Mouse (Mus musculus): ENCODE results near the gene Kif26b. TPM values are rescaled to one million over a fixed set of nuclear protein-coding genes. Genes with fewer than 3 reads are reported as not detected.

Kif26b gene
- polyA plus RNA-seq, 1 experiment from 2014 or later = 23.7 TPM

GRCm38 (mm10) chr1:178770626-178771362, 241.9 kb downstream of the Kif26b start:
- Histone ChIP-seq H3K4me1 (ENCODE audit: control insufficient read depth, insufficient read depth, low read length) (no peaks in the 10 kb centered on the region), H3K36me3 (ENCODE audit: control insufficient read depth, insufficient read depth, low read length) (no peaks in the 10 kb centered on the region), H3K4me2 (ENCODE audit: low read depth, severe bottlenecking) (no peak overlapping the region), H3K9ac (ENCODE audit: low read length) (no peak overlapping the region), H3K9me3 (ENCODE audit: control insufficient read depth, low read length) (no peaks in the 10 kb centered on the region), H3K27ac (replicated peaks; ENCODE audit: low read depth, low read length) (no peak overlapping the region), H3K27me3 (ENCODE audit: control insufficient read depth, insufficient read depth, low read length) (no peaks in the 10 kb centered on the region), H3K4me3 (ENCODE audit: low read depth, low read length) (no peak overlapping the region)
- WGBS = 61% methylated on average over 6 of the region's 7 CpGs
- DNase-seq (ENCODE audit: low spot score) = no peak
- ATAC-seq (ENCODE audit: insufficient number of reproducible peaks, low FRiP score, low TSS enrichment, low read depth) = 0 out of 2 replicates have a peak, but pooled peaks have one; percentile 26

DNA sequence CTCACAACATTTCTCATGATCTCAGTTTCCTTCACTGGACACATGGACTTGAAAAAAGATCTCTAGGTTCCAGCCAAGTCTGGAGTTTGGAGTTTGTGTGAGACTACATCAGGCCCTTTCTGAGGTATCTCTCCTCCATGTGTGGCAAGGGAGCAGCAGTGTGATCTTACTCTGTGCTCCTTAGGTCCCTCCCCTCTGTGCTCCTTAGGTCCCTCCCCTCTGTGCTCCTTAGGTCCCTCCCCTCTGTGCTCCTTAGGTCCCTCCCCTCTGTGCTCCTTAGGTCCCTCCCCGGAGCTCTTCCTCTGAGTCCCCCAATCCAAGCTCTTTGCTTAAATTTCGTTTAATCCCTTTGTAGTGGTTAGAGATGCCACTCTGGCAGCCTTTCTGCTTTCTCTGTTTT, 250.8 kb downstream of the Kif26b start:
- ATAC-seq (ENCODE audit: insufficient number of reproducible peaks, low FRiP score, low TSS enrichment, low read depth) (no peak), DNase-seq (ENCODE audit: low spot score) (no peak)
- no peak overlapping the region for H3K27ac ChIP-seq (replicated peaks; ENCODE audit: low read depth, low read length)
- no peaks in the 10 kb centered on the region for H3K9me3 ChIP-seq (ENCODE audit: control insufficient read depth, low read length)
- H3K36me3 ChIP-seq (ENCODE audit: control insufficient read depth, insufficient read depth, low read length) = no peaks in the 10 kb centered on the region
- 35% methylated on average over 2 of the region's 2 CpGs for WGBS
- H3K4me1 ChIP-seq (ENCODE audit: control insufficient read depth, insufficient read depth, low read length) = no peaks in the 10 kb centered on the region
- no peaks in the 10 kb centered on the region for H3K27me3 ChIP-seq (ENCODE audit: control insufficient read depth, insufficient read depth, low read length)
- H3K4me3 ChIP-seq (ENCODE audit: low read depth, low read length) = no peak overlapping the region
- H3K9ac ChIP-seq (ENCODE audit: low read length) = no peak overlapping the region
- no peak overlapping the region for H3K4me2 ChIP-seq (ENCODE audit: low read depth, severe bottlenecking)

DNA sequence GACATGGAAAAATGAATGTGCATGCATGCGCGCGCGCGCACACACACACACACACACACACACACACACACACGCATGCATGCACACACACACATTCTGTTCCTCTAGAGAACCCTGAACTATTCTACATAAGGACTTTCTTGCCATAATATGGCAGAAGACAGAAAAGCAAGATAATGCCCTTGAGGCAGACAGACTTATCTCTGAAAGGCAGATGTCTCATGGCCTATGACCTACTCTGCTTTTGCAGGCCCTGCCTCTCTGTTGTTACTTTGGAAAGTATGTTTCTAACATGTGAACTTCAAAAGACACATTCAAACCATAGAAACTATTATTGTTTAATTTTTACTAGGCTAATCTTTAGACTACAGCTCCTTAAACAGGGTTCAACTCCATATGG, 255.1 kb downstream of the Kif26b start:
- Histone ChIP-seq H3K4me1 (ENCODE audit: control insufficient read depth, insufficient read depth, low read length) (no peaks in the 10 kb centered on the region), H3K27me3 (ENCODE audit: control insufficient read depth, insufficient read depth, low read length) (no peaks in the 10 kb centered on the region), H3K4me2 (ENCODE audit: low read depth, severe bottlenecking) (no peak overlapping the region), H3K36me3 (ENCODE audit: control insufficient read depth, insufficient read depth, low read length) (no peaks in the 10 kb centered on the region), H3K9me3 (ENCODE audit: control insufficient read depth, low read length) (no peaks in the 10 kb centered on the region), H3K4me3 (ENCODE audit: low read depth, low read length) (no peak overlapping the region), H3K9ac (ENCODE audit: low read length) (no peak overlapping the region), H3K27ac (replicated peaks; ENCODE audit: low read depth, low read length) (no peak overlapping the region)
- no peak for ATAC-seq (ENCODE audit: insufficient number of reproducible peaks, low FRiP score, low TSS enrichment, low read depth)
- DNase-seq (ENCODE audit: low spot score) = no peak
- 73% methylated on average over 6 of the region's 6 CpGs for WGBS

DNA sequence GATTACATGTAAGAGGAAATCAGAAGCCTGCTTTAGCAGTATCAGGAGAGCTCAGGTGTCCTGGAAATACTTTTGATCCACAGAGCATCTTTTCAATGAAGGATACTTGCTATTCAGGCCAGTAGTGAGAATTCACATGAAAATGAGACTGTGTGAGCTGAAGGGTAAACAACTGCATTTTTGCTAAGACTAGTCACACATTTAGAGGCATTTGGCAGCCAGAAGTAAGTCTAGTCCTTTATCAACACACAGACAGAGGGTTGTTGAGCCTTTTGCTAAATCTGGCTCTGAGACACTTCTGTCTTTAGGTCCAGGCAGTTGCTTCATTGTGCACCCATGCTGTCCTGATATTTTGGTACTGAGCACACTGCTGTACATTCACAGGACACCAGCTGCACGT, 262.3 kb downstream of the Kif26b start:
- no peaks in the 10 kb centered on the region for H3K9me3 ChIP-seq (ENCODE audit: control insufficient read depth, low read length)
- H3K36me3 ChIP-seq (ENCODE audit: control insufficient read depth, insufficient read depth, low read length) = no peaks in the 10 kb centered on the region
- WGBS = 68% methylated on average over 1 of the region's 1 CpGs
- no peaks in the 10 kb centered on the region for H3K4me1 ChIP-seq (ENCODE audit: control insufficient read depth, insufficient read depth, low read length)
- no peak overlapping the region for H3K9ac ChIP-seq (ENCODE audit: low read length)
- DNase-seq (ENCODE audit: low spot score) (no peak), ATAC-seq (ENCODE audit: insufficient number of reproducible peaks, low FRiP score, low TSS enrichment, low read depth) (no peak)
- H3K27me3 ChIP-seq (ENCODE audit: control insufficient read depth, insufficient read depth, low read length) = no peaks in the 10 kb centered on the region
- H3K4me3 ChIP-seq (ENCODE audit: low read depth, low read length) = no peak overlapping the region
- H3K4me2 ChIP-seq (ENCODE audit: low read depth, severe bottlenecking) = no peak overlapping the region
- no peak overlapping the region for H3K27ac ChIP-seq (replicated peaks; ENCODE audit: low read depth, low read length)

GRCm38 (mm10) chr1:178792726-178793125, 263.8 kb downstream of the Kif26b start:
- Histone ChIP-seq H3K36me3 (ENCODE audit: control insufficient read depth, insufficient read depth, low read length) (no peaks in the 10 kb centered on the region), H3K9ac (ENCODE audit: low read length) (no peak overlapping the region), H3K4me3 (ENCODE audit: low read depth, low read length) (no peak overlapping the region), H3K27ac (replicated peaks; ENCODE audit: low read depth, low read length) (no peak overlapping the region), H3K4me1 (ENCODE audit: control insufficient read depth, insufficient read depth, low read length) (peaks cover 5% of the 10 kb centered on the region), H3K4me2 (ENCODE audit: low read depth, severe bottlenecking) (no peak overlapping the region), H3K9me3 (ENCODE audit: control insufficient read depth, low read length) (no peaks in the 10 kb centered on the region), H3K27me3 (ENCODE audit: control insufficient read depth, insufficient read depth, low read length) (no peaks in the 10 kb centered on the region)
- 92% methylated on average over 5 of the region's 5 CpGs for whole genome bisulfite sequencing
- no peak for ATAC-seq (ENCODE audit: insufficient number of reproducible peaks, low FRiP score, low TSS enrichment, low read depth)
- no peak for DNase-seq (ENCODE audit: low spot score)

- no peak overlapping the region for H3K9ac ChIP-seq (ENCODE audit: low read length)
- no peaks in the 10 kb centered on the region for H3K9me3 ChIP-seq (ENCODE audit: control insufficient read depth, low read length)
- H3K36me3 ChIP-seq (ENCODE audit: control insufficient read depth, insufficient read depth, low read length) = no peaks in the 10 kb centered on the region
- H3K4me3 ChIP-seq (ENCODE audit: low read depth, low read length) = no peak overlapping the region
- H3K27me3 ChIP-seq (ENCODE audit: control insufficient read depth, insufficient read depth, low read length) = no peaks in the 10 kb centered on the region
- no peak overlapping the region for H3K27ac ChIP-seq (replicated peaks; ENCODE audit: low read depth, low read length)
- no peak for DNase-seq (ENCODE audit: low spot score)
- no peak overlapping the region for H3K4me2 ChIP-seq (ENCODE audit: low read depth, severe bottlenecking)
- no peak for ATAC-seq (ENCODE audit: insufficient number of reproducible peaks, low FRiP score, low TSS enrichment, low read depth)
- WGBS = 91% methylated on average over 7 of the region's 7 CpGs
- peaks cover 15% of the 10 kb centered on the region for H3K4me1 ChIP-seq (ENCODE audit: control insufficient read depth, insufficient read depth, low read length)
Observed at GRCm38 (mm10) chr1:178794866-178795265, 265.9 kb downstream of the Kif26b start.

GRCm38 (mm10) chr1:178797388-178797787, 268.5 kb downstream of the Kif26b start:
- H3K4me2 ChIP-seq (ENCODE audit: low read depth, severe bottlenecking) = no peak overlapping the region
- no peak overlapping the region for H3K4me3 ChIP-seq (ENCODE audit: low read depth, low read length)
- no peak overlapping the region for H3K27ac ChIP-seq (replicated peaks; ENCODE audit: low read depth, low read length)
- no peak for ATAC-seq (ENCODE audit: insufficient number of reproducible peaks, low FRiP score, low TSS enrichment, low read depth)
- no peaks in the 10 kb centered on the region for H3K27me3 ChIP-seq (ENCODE audit: control insufficient read depth, insufficient read depth, low read length)
- peaks cover 27% of the 10 kb centered on the region for H3K4me1 ChIP-seq (ENCODE audit: control insufficient read depth, insufficient read depth, low read length)
- DNase-seq (ENCODE audit: low spot score) = no peak
- no peaks in the 10 kb centered on the region for H3K36me3 ChIP-seq (ENCODE audit: control insufficient read depth, insufficient read depth, low read length)
- H3K9me3 ChIP-seq (ENCODE audit: control insufficient read depth, low read length) = no peaks in the 10 kb centered on the region
- 91% methylated on average over 2 of the region's 2 CpGs for WGBS
- H3K9ac ChIP-seq (ENCODE audit: low read length) = no peak overlapping the region

- no peaks in the 10 kb centered on the region for H3K9me3 ChIP-seq (ENCODE audit: control insufficient read depth, low read length)
- no peak overlapping the region for H3K4me3 ChIP-seq (ENCODE audit: low read depth, low read length)
- 0 out of 2 replicates have a peak overlapping the region, but pooled peaks have one; percentile 43 for H3K9ac ChIP-seq (ENCODE audit: low read length)
- H3K4me1 ChIP-seq (ENCODE audit: control insufficient read depth, insufficient read depth, low read length) = peaks cover 27% of the 10 kb centered on the region
- no peaks in the 10 kb centered on the region for H3K27me3 ChIP-seq (ENCODE audit: control insufficient read depth, insufficient read depth, low read length)
- WGBS = 3% methylated on average over 5 of the region's 5 CpGs
- peak overlapping the region; percentile 21; the same call in 1 of the 2 replicates for H3K4me2 ChIP-seq (ENCODE audit: low read depth, severe bottlenecking)
- ATAC-seq (ENCODE audit: insufficient number of reproducible peaks, low FRiP score, low TSS enrichment, low read depth) = peak; percentile 14; the same call in 1 of the 2 replicates
- 0 out of 2 replicates have a peak overlapping the region, but pooled peaks have one; percentile 40 for H3K27ac ChIP-seq (replicated peaks; ENCODE audit: low read depth, low read length)
- peak; percentile 51 for DNase-seq (ENCODE audit: low spot score)
- no peaks in the 10 kb centered on the region for H3K36me3 ChIP-seq (ENCODE audit: control insufficient read depth, insufficient read depth, low read length)
Observed at GRCm38 (mm10) chr1:178798333-178798732, 269.4 kb downstream of the Kif26b start.

All from limb, embryonic 11.5 days (tissue).